Mouse (Mus musculus) retina, embryonic 14.5 days (tissue): ENCODE data around the gene Lrp5.
A peak's percentile ranks its signal among the peaks of the same experiment; 100 is the strongest.

Experiments used
- DNase-seq: peaks from one replicate; pipeline ENCODE4 v3.0.0-alpha.2; 2015; ENCODE audit warnings: low spot score

Gene Lrp5

GRCm38 (mm10) chr19:3654940-3655339, 31.4 kb downstream of the Lrp5 start:
- DNase-seq: no peak

GRCm38 (mm10) chr19:3654058-3654457, 32.3 kb downstream of the Lrp5 start:
- no peak for DNase-seq

GRCm38 (mm10) chr19:3653508-3653907, 32.9 kb downstream of the Lrp5 start:
- no peak for DNase-seq

GRCm38 (mm10) chr19:3651989-3652388, 34.4 kb downstream of the Lrp5 start:
- DNase-seq: no peak

GRCm38 (mm10) chr19:3651220-3651619, 35.1 kb downstream of the Lrp5 start:
- DNase-seq: no peak

- DNase-seq: no peak
These were observed 35.9 kb downstream of the Lrp5 start for GRCm38 (mm10) chr19:3650448-3650847.

GRCm38 (mm10) chr19:3648830-3649450, 37.4 kb downstream of the Lrp5 start:
- DNase-seq: no peak

GRCm38 (mm10) chr19:3647999-3648398, 38.4 kb downstream of the Lrp5 start:
- DNase-seq: no peak

GRCm38 (mm10) chr19:3645813-3646212, 40.6 kb downstream of the Lrp5 start:
- no peak for DNase-seq

GRCm38 (mm10) chr19:3645318-3645717, 41.0 kb downstream of the Lrp5 start:
- DNase-seq: no peak

GRCm38 (mm10) chr19:3639561-3639960, 46.8 kb downstream of the Lrp5 start:
- DNase-seq: no peak

- DNase-seq: peak; percentile 33
These were observed 47.7 kb downstream of the Lrp5 start for GRCm38 (mm10) chr19:3638698-3639097.

- no peak for DNase-seq
These were observed 54.3 kb downstream of the Lrp5 start for GRCm38 (mm10) chr19:3632018-3632417.

GRCm38 (mm10) chr19:3631431-3631830, 54.9 kb downstream of the Lrp5 start:
- no peak for DNase-seq

- DNase-seq: no peak
These were observed 55.9 kb downstream of the Lrp5 start for GRCm38 (mm10) chr19:3630486-3630885.

GRCm38 (mm10) chr19:3630027-3630426, 56.3 kb downstream of the Lrp5 start:
- DNase-seq: no peak

- DNase-seq: no peak
These were observed 58.1 kb downstream of the Lrp5 start for GRCm38 (mm10) chr19:3628223-3628622.

GRCm38 (mm10) chr19:3625111-3625510, 61.3 kb downstream of the Lrp5 start:
- no peak for DNase-seq

GRCm38 (mm10) chr19:3623824-3624223, 62.5 kb downstream of the Lrp5 start:
- peak; percentile 67 for DNase-seq

GRCm38 (mm10) chr19:3623294-3623693, 63.1 kb downstream of the Lrp5 start:
- no peak for DNase-seq

GRCm38 (mm10) chr19:3620871-3621270, 65.5 kb downstream of the Lrp5 start:
- DNase-seq: no peak

- no peak for DNase-seq
These were observed 67.0 kb downstream of the Lrp5 start for GRCm38 (mm10) chr19:3619359-3619758.

GRCm38 (mm10) chr19:3613991-3614390, 72.4 kb downstream of the Lrp5 start:
- DNase-seq: no peak

GRCm38 (mm10) chr19:3612534-3613273, 73.7 kb downstream of the Lrp5 start:
- no peak for DNase-seq
